Mouse (Mus musculus) intestine, postnatal 0 days (tissue): Measurements from ENCODE around the gene Taf3. TPM values are rescaled to one million over a fixed set of nuclear protein-coding genes. Genes with fewer than 3 reads are reported as not detected.
A peak's percentile ranks its signal among the peaks of the same experiment; 100 is the strongest.

Source experiments
- ATAC-seq: fragments of 200-750 bp; cut with Nextera tagmentation; 2 replicates; pipeline ENCODE4 v1.8.0; 2017; ENCODE audit warnings: mild to moderate bottlenecking, moderate TSS enrichment, moderate library complexity
- H3K27ac ChIP-seq: fragments of 300-500 bp; sonication (generic); 2 replicates; pipeline ENCODE4 v1.5.1; 2014; ENCODE audit warnings: mild to moderate bottlenecking, low read depth, low read length, moderate library complexity
- H3K27me3 ChIP-seq: fragments of 300-500 bp; sonication (generic); replicated peaks from 2 replicates; pipeline ENCODE4 v1.6.1; 2014; ENCODE audit warnings: low read length, mixed read lengths; ENCODE audit not compliant: control insufficient read depth, insufficient read depth
- H3K36me3 ChIP-seq: fragments of 300-500 bp; sonication (generic); 2 replicates; pipeline ENCODE4 v1.6.1; 2014; ENCODE audit warnings: mild to moderate bottlenecking, moderate library complexity; ENCODE audit not compliant: control insufficient read depth, insufficient read depth
- H3K4me1 ChIP-seq: fragments of 300-500 bp; sonication (generic); replicated peaks from 2 replicates; pipeline ENCODE4 v1.6.1; 2014; ENCODE audit warnings: antibody characterized with exemption, low read length, mixed read lengths; ENCODE audit not compliant: control insufficient read depth, insufficient read depth
- H3K4me2 ChIP-seq: fragments of 300-500 bp; sonication (generic); replicated peaks from 2 replicates; pipeline ENCODE4 v1.6.1; 2014; ENCODE audit warnings: low read depth, mild to moderate bottlenecking, moderate library complexity
- H3K4me3 ChIP-seq: fragments of 300-500 bp; sonication (generic); 2 replicates; pipeline ENCODE4 v1.5.1; 2014; ENCODE audit warnings: low read depth, low read length
- H3K9ac ChIP-seq: fragments of 300-500 bp; sonication (generic); 2 replicates; pipeline ENCODE4 v1.6.1; 2014; ENCODE audit warnings: mild to moderate bottlenecking, low read depth, low read length
- H3K9me3 ChIP-seq: fragments of 300-500 bp; sonication (generic); 2 replicates; pipeline ENCODE4 v1.6.1; 2016; ENCODE audit warnings: mixed run types; ENCODE audit not compliant: control insufficient read depth
- CTCF ChIP-seq: sonication (generic); IDR thresholded peaks from 2 replicates; pipeline ENCODE4 v1.5.1; 2016; ENCODE audit warnings: low read depth, mild to moderate bottlenecking, control low read depth, antibody characterized with exemption, moderate library complexity
- WGBS: fragments of 180-500 bp; shearing (Covaris S2); extraction: QIAGEN DNeasy Blood & Tissue Kit; methylation state at CpG from one replicate; pipeline ENCODE4 v1.1.7; 2014; 5-methylcytosine and 5-hydroxymethylcytosine counted together
- polyA plus RNA-seq: library from polyadenylated mRNA; unstranded; fragments of >200 nt; fragmentation: Nextera tagmentation; extraction: Ambion mirVana; gene quantifications from 2 replicates; pipeline ENCODE4 v1.2.1, GENCODE M21; 2015

The Taf3 gene
- polyA plus RNA-seq, 1 experiment from 2014 or later, result 5.1 TPM

GRCm38 (mm10) chr2:10004960-10005621 lies 43.3 kb downstream of the Taf3 start:
- Histone ChIP-seq H3K9me3 (no peaks in the 10 kb centered on the region), H3K4me2 (no peak overlapping the region), H3K4me3 (no peak overlapping the region), H3K36me3 (no peaks in the 10 kb centered on the region), H3K9ac (no peak overlapping the region), H3K4me1 (no peaks in the 10 kb centered on the region; the same call in 1 of the 2 replicates), H3K27ac (no peak overlapping the region), H3K27me3 (no peaks in the 10 kb centered on the region)
- 95% methylated on average over 8 of the region's 8 CpGs for WGBS
- TF ChIP-seq CTCF, result no peak
- no peak for ATAC-seq

DNA sequence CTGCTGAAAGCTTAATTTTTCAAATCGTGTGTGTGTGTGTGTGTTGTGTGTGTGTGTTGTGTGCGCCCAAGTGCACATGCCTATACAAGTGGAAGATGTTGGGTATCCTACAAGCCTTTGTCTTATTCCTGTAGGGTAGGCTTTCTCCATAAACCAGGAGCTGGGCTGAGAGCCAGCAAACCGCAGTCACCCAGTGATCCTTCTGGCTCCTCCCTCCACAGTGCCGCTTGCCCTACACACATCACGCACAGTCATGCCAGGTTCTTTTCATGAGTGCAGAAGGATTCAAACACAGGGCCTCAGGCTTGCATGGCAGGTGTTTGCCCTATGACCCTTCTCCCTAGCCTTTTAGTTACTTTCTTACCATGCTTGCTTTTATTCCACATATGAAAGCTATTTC lies 45.0 kb downstream of the Taf3 start:
- H3K27me3 ChIP-seq, result no peaks in the 10 kb centered on the region
- H3K27ac ChIP-seq, result no peak overlapping the region
- no peaks in the 10 kb centered on the region; the same call in 1 of the 2 replicates for H3K4me1 ChIP-seq
- H3K9me3 ChIP-seq, result no peaks in the 10 kb centered on the region
- H3K4me3 ChIP-seq, result no peak overlapping the region
- no peak for TF ChIP-seq CTCF
- 78% methylated on average over 5 of the region's 5 CpGs for WGBS
- no peak overlapping the region for H3K9ac ChIP-seq
- H3K36me3 ChIP-seq, result no peaks in the 10 kb centered on the region
- no peak for ATAC-seq
- no peak overlapping the region for H3K4me2 ChIP-seq

DNA sequence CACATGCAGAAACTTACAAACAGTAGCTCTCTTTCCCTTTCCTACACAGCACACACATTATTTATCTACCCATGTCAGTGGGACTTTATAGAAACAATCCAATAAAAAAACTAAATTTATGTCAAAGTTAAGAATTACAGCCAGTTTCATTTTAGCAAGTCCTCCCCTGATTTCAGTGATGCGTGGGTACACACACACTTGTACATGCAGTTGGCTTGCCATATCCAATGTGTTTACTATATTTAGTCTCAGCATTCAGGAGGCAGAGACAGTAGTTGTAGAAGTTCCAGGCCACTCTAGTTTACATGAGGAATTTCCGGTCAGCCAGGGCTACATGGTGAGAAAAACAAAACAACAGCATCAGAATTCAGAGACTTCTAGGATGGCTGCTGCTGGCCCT lies 46.8 kb downstream of the Taf3 start:
- no peak overlapping the region for H3K4me3 ChIP-seq
- H3K27ac ChIP-seq, result no peak overlapping the region
- no peaks in the 10 kb centered on the region for H3K9me3 ChIP-seq
- no peak overlapping the region for H3K9ac ChIP-seq
- TF ChIP-seq CTCF, result no peak
- H3K27me3 ChIP-seq, result no peaks in the 10 kb centered on the region
- H3K4me1 ChIP-seq, result no peaks in the 10 kb centered on the region; the same call in 1 of the 2 replicates
- ATAC-seq, result no peak
- 74% methylated on average over 2 of the region's 2 CpGs for WGBS
- no peaks in the 10 kb centered on the region for H3K36me3 ChIP-seq
- H3K4me2 ChIP-seq, result no peak overlapping the region

DNA sequence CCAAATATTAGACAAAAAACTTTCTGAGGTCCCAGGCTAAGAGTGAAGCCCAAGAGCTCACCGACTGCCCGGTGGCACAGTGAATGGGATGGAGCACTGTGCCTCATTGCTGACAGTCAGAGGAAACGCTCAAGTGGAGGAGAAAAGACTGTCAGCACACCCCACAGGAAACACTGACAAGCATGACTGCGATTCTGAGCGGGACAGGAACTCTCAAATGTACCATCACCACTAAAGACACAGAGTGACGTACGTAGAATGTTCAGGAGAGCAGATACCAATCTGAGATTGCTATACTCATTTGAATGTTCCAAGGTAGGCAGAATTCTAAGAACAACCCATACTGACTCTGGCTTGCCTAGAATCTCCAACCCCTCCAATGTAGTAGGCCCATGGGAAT lies 50.9 kb downstream of the Taf3 start:
- ATAC-seq, result no peak
- Histone ChIP-seq H3K27ac (no peak overlapping the region), H3K4me2 (no peak overlapping the region), H3K9ac (no peak overlapping the region), H3K36me3 (no peaks in the 10 kb centered on the region), H3K4me3 (no peak overlapping the region), H3K4me1 (no peaks in the 10 kb centered on the region), H3K27me3 (no peaks in the 10 kb centered on the region), H3K9me3 (no peaks in the 10 kb centered on the region)
- no peak for TF ChIP-seq CTCF
- 82% methylated on average over 7 of the region's 7 CpGs for WGBS

- Histone ChIP-seq H3K4me3 (no peak overlapping the region), H3K9ac (no peak overlapping the region), H3K9me3 (no peaks in the 10 kb centered on the region), H3K27me3 (no peaks in the 10 kb centered on the region), H3K36me3 (no peaks in the 10 kb centered on the region), H3K4me2 (no peak overlapping the region), H3K4me1 (no peaks in the 10 kb centered on the region), H3K27ac (no peak overlapping the region)
- peak; percentile 19; the same call in 1 of the 2 replicates for ATAC-seq
- no peak for TF ChIP-seq CTCF
- 92% methylated on average over 5 of the region's 5 CpGs for WGBS
Observed at GRCm38 (mm10) chr2:9996111-9996510, 52.3 kb downstream of the Taf3 start.

- 73% methylated on average over 4 of the region's 4 CpGs for WGBS
- Histone ChIP-seq H3K27me3 (no peaks in the 10 kb centered on the region), H3K36me3 (no peaks in the 10 kb centered on the region), H3K4me2 (no peak overlapping the region), H3K4me1 (no peaks in the 10 kb centered on the region), H3K4me3 (no peak overlapping the region), H3K9ac (no peak overlapping the region), H3K27ac (no peak overlapping the region), H3K9me3 (no peaks in the 10 kb centered on the region)
- no peak for ATAC-seq
- no peak for TF ChIP-seq CTCF
Observed at GRCm38 (mm10) chr2:9990690-9991229, 57.6 kb downstream of the Taf3 start.
